Mouse (Mus musculus) telencephalon, adult 2 months (tissue): ENCODE results near the gene Tmem176b.
A peak's percentile ranks its signal among the peaks of the same experiment; 100 is the strongest.
"Not testable (repeated sequence)": the region's sequence is repeated elsewhere in the genome, so short reads cannot be mapped to it uniquely, and the experiment has no call there.

Source experiments
- DNase-seq: peaks from one replicate; pipeline ENCODE4 v3.0.0-alpha.2; 2011; ENCODE audit warnings: low read depth, low spot score

Gene Tmem176b

GRCm38 (mm10) chr6:48840973-48841625, at the start of gene Tmem176b:
Tmem176b (minus strand) TSS chr6:48841496.
- DNase-seq: peak; percentile 60

- DNase-seq: peak; percentile 44
Measured at GRCm38 (mm10) chr6:48876510-48877135, 35.3 kb upstream of the Tmem176b start.

GRCm38 (mm10) chr6:48875515-48875914, 34.2 kb upstream of the Tmem176b start:
- DNase-seq: no peak

GRCm38 (mm10) chr6:48874576-48874975, 33.3 kb upstream of the Tmem176b start:
- DNase-seq: no peak

- no peak for DNase-seq
Measured at GRCm38 (mm10) chr6:48872596-48872995, 31.3 kb upstream of the Tmem176b start, which contains the start of gene Aoc1. Aoc1 (plus strand) TSS chr6:48872896.

GRCm38 (mm10) chr6:48869774-48870173, 28.5 kb upstream of the Tmem176b start:
- no peak for DNase-seq

GRCm38 (mm10) chr6:48867158-48867557, 25.9 kb upstream of the Tmem176b start:
- DNase-seq: no peak

GRCm38 (mm10) chr6:48866355-48866950, 25.2 kb upstream of the Tmem176b start:
- DNase-seq: not testable (repeated sequence)

- no peak for DNase-seq
Measured at GRCm38 (mm10) chr6:48865152-48865745, 24.0 kb upstream of the Tmem176b start.

GRCm38 (mm10) chr6:48864723-48865122, 23.4 kb upstream of the Tmem176b start:
- DNase-seq: no peak

GRCm38 (mm10) chr6:48864181-48864580, 22.9 kb upstream of the Tmem176b start:
- no peak for DNase-seq

GRCm38 (mm10) chr6:48863488-48863887, 22.2 kb upstream of the Tmem176b start:
- no peak for DNase-seq

- DNase-seq: no peak
Measured at GRCm38 (mm10) chr6:48862816-48863215, 21.5 kb upstream of the Tmem176b start.

- no peak for DNase-seq
Measured at GRCm38 (mm10) chr6:48861616-48862280, 20.5 kb upstream of the Tmem176b start.

- no peak for DNase-seq
Measured at GRCm38 (mm10) chr6:48860851-48861250, 19.6 kb upstream of the Tmem176b start.

GRCm38 (mm10) chr6:48860130-48860815, 19.0 kb upstream of the Tmem176b start:
- DNase-seq: no peak

GRCm38 (mm10) chr6:48857613-48858302, 16.5 kb upstream of the Tmem176b start:
- DNase-seq: no peak

- DNase-seq: no peak
Measured at GRCm38 (mm10) chr6:48854155-48854554, 12.9 kb upstream of the Tmem176b start.

GRCm38 (mm10) chr6:48851820-48852491, 10.7 kb upstream of the Tmem176b start:
- no peak for DNase-seq

GRCm38 (mm10) chr6:48845086-48845485, 3.8 kb upstream of the Tmem176b start:
- no peak for DNase-seq
